Mouse (Mus musculus) lung, adult 2 months (tissue): Measurements from ENCODE around the gene Acss1.

Experiments used
- CTCF ChIP-seq: fragments of 200-500 bp; IDR thresholded peaks from 2 replicates; pipeline ENCODE4 v1.5.1; 2011; ENCODE audit warnings: mild to moderate bottlenecking, low read length, control low read depth; ENCODE audit not compliant: insufficient read depth
- POLR2A ChIP-seq: fragments of 200-500 bp; IDR thresholded peaks from 2 replicates; pipeline ENCODE4 v1.6.1; 2011; ENCODE audit warnings: low read depth, mild to moderate bottlenecking, control low read depth, low read length, borderline replicate concordance; ENCODE audit errors: extremely low read depth

- TF ChIP-seq POLR2A (no peak), CTCF (no peak)
Measured at GRCm38 (mm10) chr2:150656112-150656511, 12.2 kb downstream of the Acss1 start.
